Mouse (Mus musculus): ENCODE data around the gene B3gnt6. TPM values are rescaled to one million over a fixed set of nuclear protein-coding genes. Genes with fewer than 3 reads are reported as not detected.

Gene B3gnt6
- polyA plus RNA-seq, 1 experiment: 0.40 TPM

- no peaks in the 10 kb centered on the region for H3K36me3 ChIP-seq (ENCODE audit: control insufficient read depth, insufficient read depth, low read length)
- TF ChIP-seq POLR2A (IDR thresholded peaks at IDR 0.05; ENCODE audit: control insufficient read depth, extremely low read depth, insufficient read depth, low read length, poor library complexity) (no peak), CTCF (IDR thresholded peaks at IDR 0.05; ENCODE audit: borderline replicate concordance, control insufficient read depth, extremely low read depth, insufficient read depth, low read length, poor library complexity) (peak; percentile 87)
- WGBS: 1% methylated on average over 36 of the region's 44 CpGs
- no peak within 1 kb of the TSS for H3K27ac ChIP-seq (ENCODE audit: control insufficient read depth, insufficient read depth, low read length)
- H3K4me3 ChIP-seq (ENCODE audit: control insufficient read depth, insufficient read depth, low read length): peak within 1 kb of the TSS; percentile 92
- H3K27me3 ChIP-seq (ENCODE audit: control insufficient read depth, insufficient read depth, low read length): no peaks in the 10 kb centered on the region
- DNase-seq: peak; percentile 73
- peaks cover 40% of the 10 kb centered on the region for H3K4me1 ChIP-seq (replicated peaks; ENCODE audit: control insufficient read depth, insufficient read depth, low read length)
Observed at GRCm38 (mm10) chr7:98177929-98178559, 21.2 kb downstream of the B3gnt6 start, which contains the start of gene Capn5. Gene Capn5, minus strand, starts transcription at chr7:98178274.

DNA sequence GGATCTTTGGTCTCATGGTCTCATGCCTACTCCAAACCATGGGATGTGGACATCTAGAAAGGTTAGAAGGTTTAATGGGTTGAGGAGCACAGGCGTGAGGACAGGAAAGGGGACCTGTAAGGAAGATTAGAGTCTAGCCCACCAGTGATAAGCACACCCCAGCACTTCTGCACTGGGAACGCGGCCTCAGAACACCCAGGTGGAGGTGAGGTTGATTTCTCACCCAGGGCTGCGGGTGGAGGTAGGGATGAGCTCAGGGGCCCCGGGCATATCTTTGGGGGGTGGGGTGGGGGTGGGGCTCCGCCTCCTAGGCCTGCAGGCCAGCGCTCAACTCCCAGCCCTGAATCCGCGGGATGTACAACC, 21.7 kb downstream of the B3gnt6 start:
- peaks cover 40% of the 10 kb centered on the region for H3K4me1 ChIP-seq (replicated peaks; ENCODE audit: control insufficient read depth, insufficient read depth, low read length)
- H3K4me3 ChIP-seq (ENCODE audit: control insufficient read depth, insufficient read depth, low read length): peak overlapping the region; percentile 92
- H3K36me3 ChIP-seq (ENCODE audit: control insufficient read depth, insufficient read depth, low read length): no peaks in the 10 kb centered on the region
- DNase-seq: no peak
- no peak overlapping the region for H3K27ac ChIP-seq (ENCODE audit: control insufficient read depth, insufficient read depth, low read length)
- H3K27me3 ChIP-seq (ENCODE audit: control insufficient read depth, insufficient read depth, low read length): no peaks in the 10 kb centered on the region
- TF ChIP-seq CTCF (IDR thresholded peaks at IDR 0.05; ENCODE audit: borderline replicate concordance, control insufficient read depth, extremely low read depth, insufficient read depth, low read length, poor library complexity) (no peak), POLR2A (IDR thresholded peaks at IDR 0.05; ENCODE audit: control insufficient read depth, extremely low read depth, insufficient read depth, low read length, poor library complexity) (no peak)
- WGBS: 2% methylated on average over 9 of the region's 9 CpGs

DNA sequence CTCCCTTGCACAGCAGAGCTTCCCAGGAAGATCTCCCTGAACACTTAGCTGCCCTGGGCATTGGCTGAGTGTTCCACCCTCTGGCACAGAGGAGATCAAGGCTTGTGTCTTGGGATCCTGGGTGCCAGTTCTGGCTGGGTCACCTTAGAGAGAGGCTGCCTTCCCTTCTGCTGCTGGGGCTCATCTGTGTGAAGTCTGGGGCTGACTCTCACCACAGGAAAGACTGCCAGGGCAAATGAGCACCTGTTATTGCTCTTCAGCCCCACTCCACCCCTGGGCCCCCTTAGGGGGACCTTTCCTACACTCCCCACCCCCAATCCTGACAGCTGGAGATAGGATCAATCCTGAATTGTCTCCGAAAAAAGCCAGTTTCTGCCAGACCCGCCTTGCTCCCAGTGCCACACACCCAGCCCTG, 22.2 kb downstream of the B3gnt6 start:
- H3K4me1 ChIP-seq (replicated peaks; ENCODE audit: control insufficient read depth, insufficient read depth, low read length): peaks cover 40% of the 10 kb centered on the region
- WGBS: 15% methylated on average over 2 of the region's 2 CpGs
- peak overlapping the region; percentile 10; the same call in 1 of the 2 replicates for H3K4me3 ChIP-seq (ENCODE audit: control insufficient read depth, insufficient read depth, low read length)

DNA sequence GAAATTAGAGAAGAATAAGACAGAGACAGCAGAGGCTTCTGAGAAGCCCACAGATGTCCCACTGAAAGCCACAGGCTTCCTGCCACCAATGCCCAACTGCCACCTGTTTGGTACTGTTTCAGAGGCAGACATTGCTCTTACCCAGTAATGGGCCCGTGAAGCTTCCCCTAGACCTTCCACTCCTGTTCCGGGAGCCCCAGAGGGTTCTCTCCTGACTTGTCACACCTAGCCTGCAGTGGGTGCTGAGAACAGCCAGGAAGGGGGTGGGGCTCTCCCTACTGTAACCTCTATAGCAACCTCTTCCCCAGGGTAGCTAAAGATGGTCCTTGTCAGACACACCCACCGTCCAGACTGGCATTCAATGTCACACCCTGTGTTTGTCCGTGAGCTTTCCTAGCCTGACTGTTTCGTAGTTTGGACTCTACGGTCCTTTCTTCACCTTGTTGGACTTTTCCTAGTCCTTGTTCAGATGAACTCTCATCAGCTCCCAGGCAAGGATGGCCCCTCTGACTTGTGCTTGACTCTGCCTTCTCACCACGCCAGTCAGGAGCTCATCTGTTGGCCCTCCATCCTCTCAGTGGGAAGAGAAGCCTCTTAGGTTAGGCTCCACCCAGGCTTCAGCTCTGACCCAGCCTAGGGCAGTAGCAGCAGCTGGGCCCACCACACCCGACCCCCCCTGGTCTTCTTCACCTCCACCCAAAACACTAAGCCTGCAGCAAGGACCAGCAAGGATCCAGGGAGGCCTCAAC, 22.8 kb downstream of the B3gnt6 start:
- TF ChIP-seq POLR2A (IDR thresholded peaks at IDR 0.05; ENCODE audit: control insufficient read depth, extremely low read depth, insufficient read depth, low read length, poor library complexity) (no peak), CTCF (IDR thresholded peaks at IDR 0.05; ENCODE audit: borderline replicate concordance, control insufficient read depth, extremely low read depth, insufficient read depth, low read length, poor library complexity) (no peak)
- no peaks in the 10 kb centered on the region for H3K36me3 ChIP-seq (ENCODE audit: control insufficient read depth, insufficient read depth, low read length)
- peaks cover 42% of the 10 kb centered on the region for H3K4me1 ChIP-seq (replicated peaks; ENCODE audit: control insufficient read depth, insufficient read depth, low read length)
- peak; percentile 48 for DNase-seq
- H3K27ac ChIP-seq (ENCODE audit: control insufficient read depth, insufficient read depth, low read length): peak overlapping the region; percentile 65
- WGBS: 24% methylated on average over 8 of the region's 8 CpGs
- no peaks in the 10 kb centered on the region for H3K27me3 ChIP-seq (ENCODE audit: control insufficient read depth, insufficient read depth, low read length)
- peak overlapping the region; percentile 10; the same call in 1 of the 2 replicates for H3K4me3 ChIP-seq (ENCODE audit: control insufficient read depth, insufficient read depth, low read length)

More for the DNA sequence above, 22.2 kb downstream of the B3gnt6 start:
- DNase-seq: no peak
- H3K36me3 ChIP-seq (ENCODE audit: control insufficient read depth, insufficient read depth, low read length): no peaks in the 10 kb centered on the region
- H3K27ac ChIP-seq (ENCODE audit: control insufficient read depth, insufficient read depth, low read length): peak overlapping the region; percentile 65; the same call in 1 of the 2 replicates
- H3K27me3 ChIP-seq (ENCODE audit: control insufficient read depth, insufficient read depth, low read length): no peaks in the 10 kb centered on the region
- TF ChIP-seq POLR2A (IDR thresholded peaks at IDR 0.05; ENCODE audit: control insufficient read depth, extremely low read depth, insufficient read depth, low read length, poor library complexity) (no peak), CTCF (IDR thresholded peaks at IDR 0.05; ENCODE audit: borderline replicate concordance, control insufficient read depth, extremely low read depth, insufficient read depth, low read length, poor library complexity) (no peak)

DNA sequence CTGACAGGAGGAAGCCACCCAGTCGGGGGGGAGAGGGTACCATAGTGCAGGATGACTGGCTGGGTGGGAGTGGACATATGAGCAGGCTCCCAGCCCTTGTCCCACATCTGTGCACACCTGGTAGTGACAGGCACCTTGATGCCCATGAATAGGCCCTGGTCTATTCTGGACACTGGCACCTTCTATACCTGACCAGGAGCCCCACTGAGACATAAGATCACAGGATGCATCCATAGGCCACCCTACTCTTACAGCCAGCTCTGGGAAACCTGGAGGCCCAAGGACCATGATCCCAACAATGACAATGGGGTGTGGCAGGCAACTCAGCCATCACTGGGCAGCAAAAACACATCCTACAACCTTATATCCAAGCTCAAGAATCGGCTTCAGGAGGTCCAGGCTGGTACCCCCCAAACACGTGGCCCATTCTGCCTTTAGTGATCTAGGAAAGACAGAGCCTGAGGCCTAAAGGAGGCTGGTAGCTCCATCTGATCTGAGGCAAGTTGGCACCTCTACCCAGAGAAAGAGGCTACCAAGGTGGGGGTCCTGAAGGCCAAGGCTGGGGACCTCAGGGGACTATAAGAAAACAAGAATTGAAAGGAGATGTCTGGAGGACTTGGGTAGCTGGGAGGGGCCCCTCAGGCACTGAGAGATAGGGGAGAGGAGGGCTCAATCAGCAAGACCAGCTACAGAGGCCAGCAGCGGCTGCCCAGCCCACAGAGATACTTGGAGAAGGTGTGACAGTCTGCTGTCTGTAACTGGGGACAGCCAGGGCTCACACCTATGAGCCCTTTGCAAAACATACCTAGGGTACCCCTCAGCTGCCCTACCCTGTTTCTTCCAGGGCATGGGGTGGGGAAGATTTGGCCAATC, 24.2 kb downstream of the B3gnt6 start:
- Histone ChIP-seq H3K27me3 (ENCODE audit: control insufficient read depth, insufficient read depth, low read length) (no peaks in the 10 kb centered on the region), H3K4me1 (replicated peaks; ENCODE audit: control insufficient read depth, insufficient read depth, low read length) (peaks cover 47% of the 10 kb centered on the region), H3K36me3 (ENCODE audit: control insufficient read depth, insufficient read depth, low read length) (no peaks in the 10 kb centered on the region), H3K27ac (ENCODE audit: control insufficient read depth, insufficient read depth, low read length) (no peak overlapping the region), H3K4me3 (ENCODE audit: control insufficient read depth, insufficient read depth, low read length) (no peak overlapping the region)
- DNase-seq: no peak
- no peak for TF ChIP-seq CTCF (IDR thresholded peaks at IDR 0.05; ENCODE audit: borderline replicate concordance, control insufficient read depth, extremely low read depth, insufficient read depth, low read length, poor library complexity)
- TF ChIP-seq POLR2A (IDR thresholded peaks at IDR 0.05; ENCODE audit: control insufficient read depth, extremely low read depth, insufficient read depth, low read length, poor library complexity): no peak
- WGBS: 85% methylated on average over 4 of the region's 4 CpGs

GRCm38 (mm10) chr7:98173408-98173807, 25.9 kb downstream of the B3gnt6 start:
- H3K27ac ChIP-seq (ENCODE audit: control insufficient read depth, insufficient read depth, low read length): no peak overlapping the region
- no peak overlapping the region for H3K4me3 ChIP-seq (ENCODE audit: control insufficient read depth, insufficient read depth, low read length)
- DNase-seq: no peak
- no peaks in the 10 kb centered on the region for H3K27me3 ChIP-seq (ENCODE audit: control insufficient read depth, insufficient read depth, low read length)
- H3K36me3 ChIP-seq (ENCODE audit: control insufficient read depth, insufficient read depth, low read length): no peaks in the 10 kb centered on the region
- H3K4me1 ChIP-seq (replicated peaks; ENCODE audit: control insufficient read depth, insufficient read depth, low read length): peaks cover 43% of the 10 kb centered on the region
- no peak for TF ChIP-seq CTCF (IDR thresholded peaks at IDR 0.05; ENCODE audit: borderline replicate concordance, control insufficient read depth, extremely low read depth, insufficient read depth, low read length, poor library complexity)
- no peak for TF ChIP-seq POLR2A (IDR thresholded peaks at IDR 0.05; ENCODE audit: control insufficient read depth, extremely low read depth, insufficient read depth, low read length, poor library complexity)
- 27% methylated on average over 4 of the region's 4 CpGs for WGBS
